Mouse (Mus musculus) heart, postnatal 14 days (tissue): ENCODE data around the gene Phb2. TPM values are rescaled to one million over a fixed set of nuclear protein-coding genes. Genes with fewer than 3 reads are reported as not detected.

Experiments
- DNase-seq, 2 experiments: peaks; one replicate each; pipeline ENCODE4 v3.0.0; 2021 to 2022
- intact Hi-C: fragments of 180-260 bp; cut with DNase I; formaldehyde crosslinking; loops from one replicate; pipeline ENCODE4 v1.15.1; 2025
- total RNA-seq, 2 experiments: library from RNA; stranded (reverse); gene quantifications; 2 replicates each; pipeline ENCODE4 v1.2.3; 2021

Phb2 gene
- total RNA-seq, 2 experiments from 2014 or later: 326 to 358 TPM

DNA sequence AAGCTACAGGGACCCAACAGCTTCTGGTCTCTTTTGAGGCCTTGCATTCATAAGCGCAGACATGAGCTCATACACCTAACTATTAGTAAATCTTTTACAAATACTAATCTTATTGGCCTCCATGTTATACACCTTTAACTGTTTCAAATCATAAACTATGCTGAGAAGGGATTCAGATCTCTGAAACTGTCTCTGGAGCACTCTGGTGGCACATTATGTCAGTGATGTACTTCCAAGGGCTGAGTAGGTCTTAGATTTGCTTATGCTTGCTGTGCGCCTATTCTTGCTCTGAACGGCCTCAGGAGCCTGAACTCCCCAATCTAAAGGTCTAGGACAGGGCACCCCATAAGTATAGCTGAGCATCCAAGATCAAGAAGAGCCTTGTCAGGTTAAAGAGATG lies 29.7 kb downstream of the Phb2 start:
- no peak for DNase-seq
- intact Hi-C loops: loop anchor here (2.0 to 5.0 kb wide), 2 partner anchors 15 to 40 kb away; partner anchors contain the start of genes Atn1 and Gm45234

DNA sequence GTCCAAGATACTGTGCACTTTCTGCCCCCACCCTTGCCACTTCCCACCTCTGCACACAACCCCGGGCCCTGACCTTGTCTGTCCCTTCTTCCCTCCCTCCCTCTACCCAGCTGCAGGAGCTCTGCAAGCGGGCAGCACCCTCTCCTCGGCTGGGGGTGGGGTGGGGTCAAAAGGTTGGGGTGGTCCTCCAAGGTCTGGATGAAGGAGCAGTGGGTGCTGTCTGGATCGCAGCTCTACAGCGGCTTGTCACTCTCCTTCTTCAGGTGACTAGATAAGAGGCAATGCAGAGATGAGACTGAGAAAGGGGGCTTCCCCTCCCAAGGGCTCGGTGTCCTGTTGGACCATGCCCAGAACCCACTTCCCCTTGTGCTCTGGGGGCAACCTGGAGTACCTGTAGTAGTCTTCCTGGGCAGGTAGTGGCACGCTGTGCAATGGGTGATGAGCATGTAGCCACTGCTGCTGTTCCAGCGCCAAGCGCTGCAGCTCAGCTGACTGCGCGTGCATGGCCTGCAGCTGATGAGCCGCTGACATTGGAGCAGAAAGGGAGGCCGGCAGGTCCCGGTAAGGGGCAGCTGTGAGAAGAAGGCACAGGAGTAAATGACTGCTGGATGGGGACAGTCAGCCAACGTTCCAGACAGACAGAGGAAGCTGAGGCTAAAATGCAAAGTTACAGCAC lies 30.8 kb downstream of the Phb2 start:
- DNase-seq: no peak
- intact Hi-C loops: loop anchor here (5.0 kb wide), 1 partner anchor 41 kb away; no protein-coding TSS in a partner anchor

DNA sequence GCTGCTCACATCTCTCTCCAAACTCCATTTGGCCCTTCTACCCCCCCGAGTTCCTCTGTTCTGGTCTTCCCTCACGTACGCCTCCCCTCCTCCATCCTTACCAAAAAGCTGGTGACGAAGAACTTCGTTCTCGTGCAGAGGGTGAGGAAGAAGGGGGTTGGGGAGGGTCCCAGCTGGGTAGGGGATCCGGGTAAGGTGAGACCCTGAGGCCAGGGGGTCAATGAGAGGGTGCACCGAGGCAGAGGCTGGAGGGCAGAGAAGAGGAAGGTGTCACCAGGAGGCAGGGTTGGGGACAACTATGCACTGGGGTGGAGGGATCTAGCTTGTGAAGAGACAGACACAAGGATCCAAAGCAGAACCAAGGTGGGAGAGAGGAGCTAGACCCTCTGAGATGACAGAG lies 31.5 kb downstream of the Phb2 start:
- intact Hi-C loops: loop anchor here (5.0 kb wide), 1 partner anchor 41 kb away; no protein-coding TSS in a partner anchor
- no peak for DNase-seq

DNA sequence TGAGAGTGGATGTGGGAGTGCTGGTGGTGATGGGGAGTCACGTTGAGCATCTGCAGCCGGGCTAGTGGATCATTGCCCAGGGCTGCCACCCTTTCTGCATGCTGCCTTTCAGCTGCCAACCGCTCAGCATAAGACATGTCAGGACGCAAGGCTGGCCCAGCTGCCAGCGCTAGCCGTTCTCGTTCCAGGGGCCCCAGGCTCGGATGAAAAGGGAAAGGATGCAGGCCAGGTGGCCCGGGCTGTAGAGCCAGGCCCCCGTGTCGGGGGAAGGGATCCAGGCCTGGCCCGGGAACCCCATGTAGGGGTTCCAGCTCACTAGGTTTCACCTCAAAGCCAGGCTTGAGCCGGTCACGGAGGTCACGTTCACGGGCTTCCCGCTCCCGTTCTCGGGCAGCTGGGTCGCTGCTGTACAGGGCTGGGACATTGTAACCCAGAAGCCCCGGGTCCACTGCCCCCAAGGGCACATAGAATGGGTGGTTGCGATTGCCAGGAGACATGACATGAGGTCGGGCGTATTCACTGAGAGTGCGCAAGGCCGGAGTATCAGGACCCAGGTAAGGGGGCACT lies 32.7 kb downstream of the Phb2 start:
- intact Hi-C loops: loop anchor here (5.0 kb wide), 1 partner anchor 43 kb away; no protein-coding TSS in a partner anchor
- no peak for DNase-seq

DNA sequence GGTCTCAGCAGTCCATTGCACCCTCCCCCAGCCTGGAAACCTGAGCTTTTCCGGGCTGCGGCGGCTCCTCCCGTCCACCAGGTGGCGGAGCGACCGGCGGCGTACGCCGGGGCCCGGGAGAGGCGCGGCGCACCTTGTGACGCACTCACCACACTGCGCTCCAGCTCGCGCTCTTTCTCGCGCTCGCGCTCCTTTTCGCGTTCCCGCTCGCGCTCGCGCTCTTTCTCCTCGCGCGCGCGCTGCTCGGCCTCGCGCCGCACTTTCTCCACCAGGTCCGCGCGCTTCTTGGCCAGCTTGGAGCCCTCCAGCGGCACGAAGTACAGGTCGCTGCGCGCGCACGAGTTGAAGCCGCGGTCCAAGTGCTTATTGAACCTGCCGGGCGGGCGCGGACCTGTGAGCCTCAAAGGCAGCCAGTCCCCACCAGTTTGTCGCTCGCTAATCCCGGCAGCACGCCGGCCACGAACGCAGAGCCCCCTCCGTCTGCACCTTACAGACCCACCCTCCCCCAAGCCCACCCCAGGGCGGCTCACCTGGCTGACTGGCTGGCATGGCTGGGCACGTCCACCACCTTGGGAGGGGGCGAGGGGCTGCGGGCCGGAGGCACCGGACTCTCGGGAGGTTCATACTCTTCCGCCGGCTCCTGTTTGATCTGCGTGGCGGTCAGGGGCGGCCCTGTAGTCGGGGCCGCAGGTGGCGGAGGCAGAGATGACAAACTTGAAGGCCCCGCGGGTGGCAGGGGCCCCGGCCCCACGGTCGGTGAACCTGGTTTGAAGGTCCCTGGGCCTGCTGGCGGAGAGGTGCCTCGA lies 33.6 kb downstream of the Phb2 start:
- peak; percentile 95 to 97 for DNase-seq
- intact Hi-C loops: no loop called here

DNA sequence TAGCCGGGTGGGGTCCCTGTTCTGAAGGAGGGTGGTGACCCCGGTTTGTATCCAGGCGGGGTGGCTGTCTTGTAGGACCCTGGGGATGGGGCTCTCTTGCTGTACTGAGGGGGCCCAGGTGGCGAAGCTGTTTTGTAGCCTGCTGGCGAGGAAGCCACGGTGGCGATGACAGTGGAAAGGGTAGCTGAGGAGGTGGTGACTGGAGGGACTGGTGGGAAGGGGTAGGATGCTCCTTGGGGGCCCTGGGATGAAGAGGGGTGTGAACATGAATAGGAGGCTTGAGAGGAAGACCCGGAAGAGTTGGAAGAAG lies 34.1 kb downstream of the Phb2 start:
- intact Hi-C loops: no loop called here
- no peak for DNase-seq

DNA sequence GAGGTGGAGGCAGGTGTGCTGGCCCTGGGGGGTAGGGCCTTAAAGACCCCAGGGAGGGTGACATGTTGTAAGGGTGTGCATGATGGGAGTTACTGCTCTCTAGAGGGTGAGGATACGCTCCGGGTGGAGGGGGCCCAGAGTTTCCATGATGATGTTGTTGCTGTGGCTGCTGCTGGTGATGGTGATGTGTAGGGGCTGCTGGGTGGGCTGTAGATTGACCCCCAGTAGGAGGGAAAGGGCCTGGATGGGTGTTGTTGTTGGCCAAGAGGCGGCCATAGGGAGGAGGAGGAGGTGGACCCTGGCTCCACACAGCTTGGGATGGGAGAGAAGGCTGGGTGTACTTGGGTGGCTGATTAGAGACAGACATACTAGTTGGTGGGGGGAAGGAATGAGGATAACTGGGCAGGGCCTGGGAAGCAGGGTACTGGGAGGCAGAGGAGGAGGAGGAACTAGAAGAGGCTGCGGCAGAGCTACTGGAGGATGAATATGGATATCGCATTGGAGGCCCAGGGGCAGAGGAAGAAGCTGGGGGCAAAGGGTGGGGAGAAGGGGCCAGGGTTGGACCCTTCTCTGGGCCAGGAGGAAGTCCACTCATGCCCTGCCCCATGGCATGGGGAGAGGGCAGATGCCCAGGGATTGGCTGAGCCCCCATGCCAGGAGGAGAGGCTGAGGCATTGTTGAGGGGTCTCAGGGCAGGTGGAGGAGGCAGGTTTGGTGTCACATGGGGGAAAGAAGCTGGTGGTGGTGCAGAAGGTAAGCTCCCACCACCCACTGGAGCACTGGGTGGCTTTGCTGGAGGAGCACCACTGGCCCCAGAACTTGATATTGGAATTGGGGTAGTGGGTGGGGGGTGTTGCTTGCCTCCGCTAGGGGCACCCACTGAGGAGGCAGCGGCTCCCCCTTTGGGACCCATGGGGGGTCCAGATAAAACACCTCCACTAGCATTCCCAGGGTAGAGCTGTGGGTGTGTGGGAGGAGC lies 34.8 kb downstream of the Phb2 start:
- no peak for DNase-seq
- intact Hi-C loops: no loop called here

DNA sequence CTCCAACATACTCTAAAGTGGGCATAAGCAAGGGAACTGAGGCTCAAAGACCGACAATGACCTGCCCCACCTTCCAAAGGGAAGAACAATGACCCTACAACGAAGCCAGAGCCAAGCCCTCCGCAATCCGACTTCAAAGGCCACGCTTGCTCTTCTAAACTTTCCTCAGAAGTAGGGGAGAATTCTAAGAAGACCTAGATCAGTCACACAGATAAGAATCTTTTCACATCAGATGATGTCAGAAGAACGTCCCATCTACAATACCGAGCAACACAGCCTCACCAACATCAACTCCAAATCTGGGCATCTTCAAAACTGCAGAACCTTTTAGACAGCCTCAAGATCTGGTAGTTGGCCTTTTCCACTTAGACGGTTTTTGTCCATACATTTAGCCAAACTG lies 38.3 kb downstream of the Phb2 start:
- no peak for DNase-seq
- intact Hi-C loops: no loop called here

DNA sequence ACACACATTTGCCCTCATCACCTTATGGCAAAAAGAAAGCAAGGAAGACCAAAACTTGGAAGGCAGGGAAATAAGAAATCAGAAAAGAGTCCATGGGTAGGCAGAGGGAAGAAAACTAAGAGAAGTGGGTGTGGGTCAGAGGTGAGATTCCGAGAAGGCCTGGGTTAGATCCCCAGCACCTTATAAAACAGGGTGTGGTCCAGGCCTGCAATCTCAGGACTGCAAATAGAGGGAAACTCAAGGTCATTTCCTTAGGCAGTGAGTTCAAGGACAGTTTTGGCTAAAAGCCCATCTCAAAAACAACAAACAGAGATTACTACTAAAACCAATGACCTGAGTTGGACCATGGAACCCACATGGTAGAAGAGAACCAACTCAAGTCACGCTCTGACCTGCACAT lies 41.7 kb downstream of the Phb2 start:
- intact Hi-C loops: no loop called here
- DNase-seq: no peak

DNA sequence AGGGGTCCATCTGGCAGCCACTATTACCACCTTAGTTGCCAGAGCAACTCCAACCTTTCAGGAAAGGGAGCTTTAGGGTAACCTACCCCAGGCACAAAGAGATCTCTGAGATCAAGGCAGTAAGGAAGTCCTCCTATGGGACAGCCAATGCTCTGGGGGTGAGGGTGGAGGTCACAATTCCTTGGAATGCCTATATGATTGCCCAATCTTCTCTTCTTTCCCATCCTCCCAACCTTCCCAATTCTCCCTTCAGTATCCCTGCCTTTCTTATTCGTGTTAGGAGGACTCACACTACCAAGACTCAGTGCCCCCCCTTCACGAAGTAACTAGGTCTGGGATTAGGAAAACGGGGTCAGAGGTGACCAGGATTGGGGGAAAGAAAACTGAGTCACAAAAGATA lies 43.2 kb downstream of the Phb2 start:
- intact Hi-C loops: loop anchor here (5.0 kb wide), 3 partner anchors 52 to 243 kb away; partner anchors contain the start of genes C1ra, C1rb and Spsb2
- DNase-seq: no peak

DNA sequence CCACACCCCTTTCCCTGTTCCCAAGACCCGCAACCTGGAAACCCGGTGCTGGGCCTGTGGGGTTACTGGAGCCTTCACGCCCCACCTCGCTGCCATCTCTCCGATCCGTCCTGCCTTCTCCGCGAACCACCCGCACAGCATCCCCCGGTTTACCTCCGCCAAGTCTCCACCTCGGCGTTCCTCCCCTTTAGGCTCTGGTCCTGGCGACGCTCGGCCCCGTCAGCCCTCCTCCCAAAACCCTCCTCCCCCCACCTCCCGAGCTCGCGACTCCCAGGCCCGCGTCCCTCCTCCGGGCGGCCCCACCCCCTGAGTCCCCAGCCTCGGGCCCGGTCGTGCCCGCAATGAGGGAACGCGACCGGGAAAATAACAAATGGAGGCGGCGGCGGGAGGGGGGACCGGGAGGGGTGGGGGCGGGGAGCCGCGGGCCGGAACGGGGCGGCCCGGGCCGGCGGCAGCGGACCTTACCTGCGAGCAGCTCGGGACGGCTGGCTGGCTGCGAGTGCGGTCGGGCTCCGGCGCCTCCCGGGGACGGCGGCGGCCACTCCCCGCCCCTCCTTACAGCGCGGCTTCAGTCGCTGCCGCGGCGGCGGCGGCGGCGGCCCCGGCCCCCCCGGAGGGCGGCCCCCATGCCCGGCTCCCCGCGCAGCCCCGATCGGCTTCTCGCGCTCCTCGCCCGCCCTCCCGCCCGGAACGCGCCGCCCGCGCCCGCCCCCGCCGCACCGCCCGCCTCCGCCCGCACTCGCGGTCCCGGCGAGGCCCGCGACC lies 43.9 kb downstream of the Phb2 start, which contains the start of the genes Gm45234 and Atn1:
Gene Gm45234 (minus strand): TSS at position 191 of the 765 bp plus-strand sequence.
Gene Atn1 (minus strand): TSS at position 694 of the 765 bp plus-strand sequence.
- intact Hi-C loops: loop anchor here (2.0 to 5.0 kb wide), 4 partner anchors 15 to 244 kb away; partner anchors contain the start of genes C1ra, C1rb, Grcc10 and Spsb2
- peak; percentile 80 for DNase-seq

DNA sequence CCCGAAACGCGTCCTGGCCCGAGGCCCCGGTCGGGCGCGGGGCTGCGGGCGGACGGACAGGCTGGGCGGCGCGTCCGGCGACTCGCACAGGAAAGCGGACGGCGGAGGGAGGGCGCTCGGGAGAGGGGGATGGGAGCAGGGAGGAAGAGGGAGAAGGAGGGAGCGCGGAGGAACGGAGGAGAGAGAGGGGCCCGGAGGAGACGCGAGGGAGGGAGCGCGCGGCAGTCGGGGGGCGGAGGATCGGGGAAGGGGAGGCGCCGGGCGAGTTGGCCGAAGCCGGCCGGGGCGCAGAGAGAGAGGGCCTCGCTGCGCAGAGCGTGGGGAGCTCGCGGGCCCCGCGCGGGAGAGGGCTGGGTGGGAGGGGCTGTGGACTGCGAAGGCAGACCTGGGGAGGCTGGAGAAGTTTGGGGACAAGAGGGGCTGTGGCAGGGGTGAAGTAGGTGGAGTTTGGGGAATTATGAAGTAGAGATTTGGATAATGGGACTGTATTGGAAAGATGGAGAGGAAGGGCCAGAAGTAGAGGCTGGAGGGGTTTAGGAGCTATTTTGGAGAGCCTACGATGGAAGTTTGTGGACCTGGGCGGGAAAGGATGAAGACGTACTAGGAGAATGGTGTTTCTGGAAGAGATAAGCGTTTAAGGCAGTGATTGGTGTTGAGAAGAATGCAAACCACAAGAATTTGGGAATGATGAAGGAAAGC lies 44.7 kb downstream of the Phb2 start:
- DNase-seq: peak; percentile 84 to 87
- intact Hi-C loops: loop anchor here (2.0 to 5.0 kb wide), 4 partner anchors 16 to 244 kb away; partner anchors contain the start of genes C1ra, C1rb, Grcc10 and Spsb2

DNA sequence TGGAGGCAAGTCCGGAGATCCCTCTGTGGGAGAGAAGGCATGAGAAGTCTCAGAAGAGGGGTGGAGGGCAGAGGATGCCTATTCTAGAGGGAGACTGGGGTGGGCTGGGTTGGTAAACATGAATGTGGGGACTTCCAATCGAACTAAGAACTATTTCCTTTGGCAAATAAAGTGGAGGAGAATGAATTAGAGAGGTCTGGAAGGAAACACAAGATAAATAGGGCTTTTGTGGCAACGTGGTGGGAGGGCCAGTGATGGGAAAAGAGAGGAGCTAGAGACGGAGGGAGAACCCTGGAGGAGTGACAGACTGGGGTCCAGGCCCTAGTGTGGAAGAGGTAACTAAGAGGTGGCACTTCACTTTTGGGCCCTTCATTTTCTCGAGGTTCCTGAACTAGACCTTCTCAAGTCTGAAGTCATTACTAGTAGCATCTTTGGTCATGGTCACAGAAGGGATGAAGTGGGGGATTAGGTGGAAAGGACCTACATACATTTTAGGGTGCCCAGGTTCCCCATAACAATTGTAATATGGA lies 45.3 kb downstream of the Phb2 start:
- intact Hi-C loops: loop anchor here (2.0 to 5.0 kb wide), 4 partner anchors 17 to 245 kb away; partner anchors contain the start of genes C1ra, C1rb, Grcc10 and Spsb2
- DNase-seq: no peak

DNA sequence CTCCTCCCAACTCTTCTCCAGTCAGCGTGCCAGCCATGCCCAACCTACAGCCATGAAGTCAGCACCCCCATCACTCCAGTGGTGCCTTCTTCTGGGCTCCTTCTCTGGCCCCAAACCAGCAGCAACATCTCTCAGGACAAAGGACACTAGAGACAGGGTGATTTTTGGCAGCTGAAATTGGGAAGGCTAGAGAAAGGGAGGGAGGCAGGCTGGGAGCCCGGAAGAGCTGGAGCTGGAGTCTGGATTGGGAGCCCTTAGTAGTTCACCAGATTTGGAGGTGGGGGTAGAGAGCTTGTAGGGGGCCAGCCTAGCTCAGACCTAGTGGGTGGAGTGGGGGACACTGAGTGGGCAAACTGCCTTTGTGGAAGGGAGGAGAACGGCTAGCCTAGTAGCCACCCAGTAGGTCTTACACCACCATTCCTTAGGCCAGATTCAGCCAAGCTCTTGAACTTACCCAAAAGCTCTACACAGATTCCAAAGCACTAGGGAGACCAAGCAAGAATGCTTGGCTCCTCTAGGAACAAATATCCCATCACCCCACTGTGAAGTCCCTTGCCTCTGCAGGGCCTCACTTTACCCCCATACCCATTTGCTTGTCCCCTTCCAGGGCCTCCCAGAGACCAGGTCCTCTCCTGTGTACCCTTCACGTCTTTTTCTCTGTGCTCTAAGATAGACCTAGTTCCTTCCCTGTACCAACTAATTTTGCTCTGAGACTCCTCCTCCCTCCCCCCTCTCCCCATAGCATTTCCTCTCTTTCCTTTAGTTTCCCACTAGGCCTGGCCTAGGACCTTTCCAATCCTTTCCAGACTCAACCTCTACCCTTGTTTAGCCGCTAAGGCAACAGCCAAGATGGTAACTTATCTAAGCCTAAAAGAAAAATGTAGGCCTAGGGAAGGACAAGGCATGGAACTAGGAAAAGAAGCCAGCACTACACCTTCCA lies 46.0 kb downstream of the Phb2 start:
- peak; percentile 64 to 69 for DNase-seq
- intact Hi-C loops: loop anchor here (2.0 to 5.0 kb wide), 6 partner anchors 17 to 246 kb away; partner anchors contain the start of genes C1ra, C1rb, Grcc10 and Lpcat3

DNA sequence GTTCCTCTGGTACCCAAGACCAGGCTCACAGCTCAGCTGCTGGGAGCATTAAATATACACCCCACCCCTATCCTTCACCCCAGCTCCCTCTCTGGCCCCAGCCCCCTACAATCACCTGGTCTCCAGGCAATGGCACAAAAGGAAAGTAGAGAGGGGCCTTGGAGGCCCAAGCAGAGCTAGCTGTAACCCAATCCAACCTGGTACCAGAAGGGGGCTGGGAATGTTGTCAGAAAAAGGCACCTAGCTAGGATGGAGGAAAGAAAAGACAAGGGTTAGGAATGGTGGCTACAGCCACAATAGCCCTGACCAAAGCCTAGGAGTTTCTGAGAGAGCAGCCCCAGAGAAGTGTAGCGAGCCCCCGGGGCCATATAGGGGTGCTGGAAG lies 46.7 kb downstream of the Phb2 start:
- intact Hi-C loops: loop anchor here (1.0 to 5.0 kb wide), 6 partner anchors 48 to 247 kb away; partner anchors contain the start of genes C1ra, C1rb, Lpcat3 and Spsb2
- no peak for DNase-seq

DNA sequence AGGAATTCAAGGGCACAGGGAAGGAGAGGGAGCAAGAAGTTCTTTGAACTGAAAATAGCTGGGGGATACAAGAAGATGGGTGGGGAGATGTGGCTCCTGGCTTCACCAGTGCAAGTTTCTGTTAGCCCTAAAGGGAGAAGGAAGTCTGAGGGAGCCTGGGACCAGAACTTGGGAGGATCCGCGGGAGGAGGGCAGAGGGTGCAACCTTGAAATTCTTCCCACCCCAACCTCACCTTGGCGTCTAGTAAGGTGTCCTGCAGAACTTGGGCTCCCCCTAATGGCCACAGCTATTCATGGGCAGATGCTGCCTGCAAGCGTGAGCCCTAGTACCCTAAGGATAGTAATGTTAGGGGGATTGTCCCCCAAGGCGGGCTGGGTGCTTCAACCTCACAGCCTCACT lies 47.1 kb downstream of the Phb2 start:
- peak; percentile 85 to 92 for DNase-seq
- intact Hi-C loops: loop anchor here (1.0 to 5.0 kb wide), 6 partner anchors 48 to 247 kb away; partner anchors contain the start of genes C1ra, C1rb, Lpcat3 and Spsb2

DNA sequence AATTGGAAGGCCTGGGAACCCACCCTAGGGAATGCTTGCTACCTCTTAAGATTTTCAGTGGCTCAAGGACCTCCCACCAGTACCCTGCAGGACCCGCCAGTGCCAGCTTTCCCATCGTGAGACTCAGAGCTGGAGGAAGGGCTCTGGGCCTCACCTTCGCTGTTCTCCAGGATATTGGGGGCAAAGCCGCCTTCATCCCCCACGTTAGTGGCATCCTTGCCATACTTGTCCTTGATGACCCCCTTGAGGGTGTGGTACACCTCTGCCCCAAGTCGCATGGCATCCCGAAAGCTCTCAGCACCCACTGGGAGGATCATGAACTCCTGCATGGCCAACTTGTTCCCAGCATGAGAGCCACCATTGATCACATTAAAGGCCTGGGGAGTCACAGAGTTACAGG lies 53.8 kb downstream of the Phb2 start:
- intact Hi-C loops: loop anchor here (10.0 kb wide), 1 partner anchor 281 kb away; no protein-coding TSS in a partner anchor
- DNase-seq: no peak
